Mouse (Mus musculus) kidney, adult 2 months (tissue): ENCODE results near the gene Ampd3.

Experiments used
- CTCF ChIP-seq: fragments of 200-500 bp; conservative IDR thresholded peaks from 2 replicates; pipeline ENCODE4 v1.5.1; 2011; ENCODE audit warnings: low read depth, mild to moderate bottlenecking, control low read depth, low read length, moderate library complexity, mixed read lengths; ENCODE audit not compliant: insufficient read depth, insufficient read length
- POLR2A ChIP-seq: fragments of 200-500 bp; IDR thresholded peaks from one replicate; pipeline ENCODE4 v1.6.1; 2011; ENCODE audit warnings: low read depth, low read length, control low read depth

DNA sequence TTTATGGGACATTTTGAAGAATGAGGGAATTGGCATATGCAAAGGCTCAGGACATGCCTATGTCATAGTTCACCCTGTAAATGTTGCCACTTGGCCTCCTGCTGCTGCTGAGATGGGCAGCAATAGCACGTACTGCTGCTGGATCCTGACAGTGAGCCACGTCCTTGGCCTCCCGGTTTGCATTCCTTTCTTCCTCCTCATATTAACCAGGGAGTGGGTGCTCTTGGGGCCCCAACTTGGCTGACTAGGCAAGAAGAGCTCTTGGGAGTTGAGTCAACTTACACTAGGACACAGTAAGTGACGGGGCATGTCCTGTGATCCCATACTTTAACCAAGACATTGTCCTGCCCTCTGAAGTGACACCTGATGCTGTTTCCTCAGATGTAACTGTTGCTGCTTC lies 12.5 kb downstream of the Ampd3 start:
- TF ChIP-seq POLR2A (no peak), CTCF (no peak)
